Mouse (Mus musculus) CH12.LX (cell line): ENCODE results near the gene Adgrl3. TPM values are rescaled to one million over a fixed set of nuclear protein-coding genes. Genes with fewer than 3 reads are reported as not detected.

Source experiments
- DNase-seq: peaks from one replicate; pipeline ENCODE4 v3.0.0-alpha.2; 2013; ENCODE audit errors: extremely low read depth
- H3K27ac ChIP-seq: 2 replicates; pipeline ENCODE4 v1.5.1; 2012; ENCODE audit warnings: low read depth, mild to moderate bottlenecking, control low read depth, moderate library complexity; ENCODE audit not compliant: insufficient read depth
- H3K27me3 ChIP-seq: replicated peaks from 2 replicates; pipeline ENCODE3; 2012; ENCODE audit warnings: inconsistent platforms
- H3K36me3 ChIP-seq, 2 experiments: replicated peaks in 1 of 2; 2 replicates each; pipeline versions ENCODE3 to v1.6.1; 2012; ENCODE audit warnings: inconsistent platforms in 1 of 2, low read length in 1 of 2, mild to moderate bottlenecking in 1 of 2, mixed read lengths in 1 of 2, moderate library complexity in 1 of 2; ENCODE audit not compliant: control insufficient read depth in 1 of 2, insufficient read depth in 1 of 2
- H3K4me1 ChIP-seq, 2 experiments: 2 replicates each; pipeline ENCODE4 v1.6.1; 2012; ENCODE audit warnings: inconsistent platforms in 1 of 2, moderate library complexity in 1 of 2; ENCODE audit not compliant: insufficient read depth in 2 of 2, control insufficient read depth in 1 of 2
- H3K4me2 ChIP-seq: 2 replicates; pipeline ENCODE4 v1.6.1; 2012; ENCODE audit warnings: low read depth, mild to moderate bottlenecking, control low read depth; ENCODE audit not compliant: poor library complexity, insufficient read depth, severe bottlenecking
- H3K4me3 ChIP-seq, 3 experiments: fragments of 150-350 bp in 1 of 3; sonication (generic) in 1 of 3; replicated peaks in 1 of 3; 2 replicates each; pipeline versions ENCODE3 to v1.5.1; 2011 to 2012; ENCODE audit warnings: low read depth in 2 of 3, low read length in 2 of 3, mild to moderate bottlenecking in 2 of 3, moderate library complexity in 2 of 3, control low read depth in 1 of 3, improper control_type of control experiment in 1 of 3, inconsistent platforms in 1 of 3, mixed read lengths in 1 of 3; ENCODE audit not compliant: poor library complexity in 1 of 3
- H3K79me2 ChIP-seq: replicated peaks from 2 replicates; pipeline ENCODE4 v1.6.1; 2012; ENCODE audit warnings: mild to moderate bottlenecking, moderate library complexity; ENCODE audit not compliant: control insufficient read depth, poor library complexity, insufficient read depth, severe bottlenecking; ENCODE audit errors: extremely low read depth
- H3K9ac ChIP-seq: 2 replicates; pipeline ENCODE4 v1.6.1; 2012; ENCODE audit warnings: low read depth, mild to moderate bottlenecking, control low read depth, moderate library complexity; ENCODE audit not compliant: insufficient read depth
- H3K9me3 ChIP-seq: replicated peaks from 2 replicates; pipeline ENCODE3; 2012; ENCODE audit warnings: low read length, inconsistent platforms, mixed read lengths
- CHD2 ChIP-seq: IDR thresholded peaks from 2 replicates; pipeline ENCODE4 v1.6.1; 2011; ENCODE audit warnings: low read length, improper control_type of control experiment
- CTCF ChIP-seq, 2 experiments: IDR thresholded peaks in 1 of 2; conservative IDR thresholded peaks in 1 of 2; 2 replicates each; pipeline ENCODE4 v1.5.1; 2011 to 2012; ENCODE audit warnings: low read depth in 2 of 2, low read length in 2 of 2, improper control_type of control experiment in 1 of 2, inconsistent platforms in 1 of 2, mild to moderate bottlenecking in 1 of 2, moderate library complexity in 1 of 2
- E2F4 ChIP-seq: IDR thresholded peaks from 2 replicates; pipeline ENCODE4 v1.6.1; 2011; ENCODE audit warnings: low read depth, low read length, improper control_type of control experiment; ENCODE audit not compliant: insufficient replicate concordance
- ELF1 ChIP-seq: IDR thresholded peaks from 2 replicates; pipeline ENCODE4 v1.6.1; 2014; ENCODE audit warnings: low read depth, mild to moderate bottlenecking, inconsistent platforms, low read length, improper control_type of control experiment
- EP300 ChIP-seq: IDR thresholded peaks from 2 replicates; pipeline ENCODE4 v1.6.1; 2011; ENCODE audit warnings: low read length, improper control_type of control experiment
- HCFC1 ChIP-seq: IDR thresholded peaks from 2 replicates; pipeline ENCODE4 v1.6.1; 2012; ENCODE audit warnings: low read depth, mild to moderate bottlenecking, inconsistent platforms, low read length, improper control_type of control experiment
- JUN ChIP-seq: IDR thresholded peaks from 2 replicates; pipeline ENCODE4 v1.6.1; 2011; ENCODE audit warnings: low read depth, mild to moderate bottlenecking, low read length, improper control_type of control experiment, moderate library complexity; ENCODE audit not compliant: insufficient read depth
- JUND ChIP-seq: conservative IDR thresholded peaks from 2 replicates; pipeline ENCODE4 v1.6.1; 2011; ENCODE audit warnings: low read depth, low read length, improper control_type of control experiment
- KAT2A ChIP-seq: IDR thresholded peaks from 2 replicates; pipeline ENCODE4 v1.6.1; 2012; ENCODE audit warnings: low read length, improper control_type of control experiment, inconsistent platforms; ENCODE audit not compliant: insufficient replicate concordance
- MAX ChIP-seq: IDR thresholded peaks from 2 replicates; pipeline ENCODE4 v1.6.1; 2011; ENCODE audit warnings: low read length, improper control_type of control experiment
- MAZ ChIP-seq: IDR thresholded peaks from 2 replicates; pipeline ENCODE4 v1.6.1; 2012; ENCODE audit warnings: low read depth, mild to moderate bottlenecking, inconsistent platforms, low read length, improper control_type of control experiment, moderate library complexity
- MXI1 ChIP-seq: IDR thresholded peaks from 2 replicates; pipeline ENCODE4 v1.6.1; 2011; ENCODE audit warnings: mild to moderate bottlenecking, low read depth, low read length, improper control_type of control experiment
- MYC ChIP-seq: IDR thresholded peaks from 2 replicates; pipeline ENCODE4 v1.6.1; 2011; ENCODE audit warnings: low read depth, mild to moderate bottlenecking, improper control_type of control experiment, low read length
- NRF1 ChIP-seq: IDR thresholded peaks from 2 replicates; pipeline ENCODE4 v1.6.1; 2014; ENCODE audit warnings: low read depth, mild to moderate bottlenecking, inconsistent platforms, low read length, improper control_type of control experiment, moderate library complexity
- PAX5 ChIP-seq: IDR thresholded peaks from 2 replicates; pipeline ENCODE4 v1.6.1; 2012; ENCODE audit warnings: low read length, inconsistent platforms, mixed read lengths
- POLR2A ChIP-seq: IDR thresholded peaks from 2 replicates; pipeline ENCODE4 v1.6.1; 2011; ENCODE audit warnings: low read depth, mild to moderate bottlenecking, improper control_type of control experiment, low read length
- POLR2AphosphoS2 ChIP-seq: IDR thresholded peaks from 2 replicates; pipeline ENCODE4 v1.6.1; 2011; ENCODE audit warnings: low read depth, low read length, improper control_type of control experiment
- SIN3A ChIP-seq: IDR thresholded peaks from 2 replicates; pipeline ENCODE4 v1.6.1; 2012; ENCODE audit warnings: low read length, improper control_type of control experiment, inconsistent platforms
- SMC3 ChIP-seq: IDR thresholded peaks from 2 replicates; pipeline ENCODE4 v1.6.1; 2011; ENCODE audit warnings: low read depth, low read length, improper control_type of control experiment
- TBP ChIP-seq: conservative IDR thresholded peaks from 2 replicates; pipeline ENCODE4 v1.6.1; 2011; ENCODE audit warnings: low read depth, low read length, improper control_type of control experiment
- TCF12 ChIP-seq: IDR thresholded peaks from 2 replicates; pipeline ENCODE4 v1.6.1; 2014; ENCODE audit warnings: low read depth, mild to moderate bottlenecking, inconsistent platforms, low read length, improper control_type of control experiment
- UBTF ChIP-seq: IDR thresholded peaks from 2 replicates; pipeline ENCODE4 v1.6.1; 2012; ENCODE audit warnings: low read depth, mild to moderate bottlenecking, inconsistent platforms, low read length, improper control_type of control experiment, moderate library complexity
- USF1 ChIP-seq: IDR thresholded peaks from 2 replicates; pipeline ENCODE4 v1.6.1; 2014; ENCODE audit warnings: low read depth, mild to moderate bottlenecking, inconsistent platforms, low read length, improper control_type of control experiment
- USF2 ChIP-seq: conservative IDR thresholded peaks from 2 replicates; pipeline ENCODE4 v1.6.1; 2011; ENCODE audit warnings: low read depth, low read length, improper control_type of control experiment
- ZC3H11A ChIP-seq: IDR thresholded peaks from 2 replicates; pipeline ENCODE4 v1.6.1; 2012; ENCODE audit warnings: low read depth, mild to moderate bottlenecking, inconsistent platforms, low read length, improper control_type of control experiment
- ZKSCAN1 ChIP-seq: IDR thresholded peaks from 2 replicates; pipeline ENCODE4 v1.6.1; 2012; ENCODE audit warnings: low read depth, inconsistent platforms, low read length, improper control_type of control experiment, borderline replicate concordance
- ZMIZ1 ChIP-seq: IDR thresholded peaks from 2 replicates; pipeline ENCODE4 v1.6.1; 2012; ENCODE audit warnings: low read depth, mild to moderate bottlenecking, inconsistent platforms, low read length, improper control_type of control experiment
- dilution Hi-C: fragments of 300-500 bp; cut with MboI; formaldehyde crosslinking; loops from 2 replicates; pipeline ENCODE4 v1.14.3; 2020; ENCODE audit warnings: low sequenced_read_pairs; ENCODE audit not compliant: extremely low pct_unique_long_range_greater_than_20kb, extremely low pct_ligation_motif_present
- in situ Hi-C: fragments of 300-500 bp; cut with MboI; formaldehyde crosslinking; loops from 3 replicates; pipeline ENCODE4 v1.14.3; 2019; ENCODE audit warnings: low sequenced_read_pairs, low pct_ligation_motif_present, low pct_unique_long_range_greater_than_20kb, mixed read lengths
- polyA plus RNA-seq: library from polyadenylated mRNA; unstranded; fragments of >175 nt; gene quantifications from 2 replicates; pipeline ENCODE4 v1.2.1, GENCODE M21; 2012; ENCODE audit warnings: low read depth; ENCODE audit not compliant: insufficient read length
- total RNA-seq, 2 experiments: library from RNA; depleted of rRNA; stranded (reverse); fragments of 300-350 nt in 1 of 2; fragments of >200 nt in 1 of 2; gene quantifications; 2 replicates each; pipeline ENCODE4 v1.2.3; 2012 to 2014

The Adgrl3 gene
- total and polyA plus RNA-seq, 3 experiments = 0.13 TPM; not detected in 2

- Histone ChIP-seq H3K4me2 (no peak overlapping the region), H3K4me3 (no peak overlapping the region), H3K9me3 (no peaks in the 10 kb centered on the region), H3K4me1 (peaks cover 0 to 11% of the 10 kb centered on the region in 2 experiments; a peak in 2 of 4 replicates), H3K79me2 (no peaks in the 10 kb centered on the region), H3K27me3 (no peaks in the 10 kb centered on the region), H3K27ac (no peak overlapping the region), H3K36me3 (no peaks in the 10 kb centered on the region), H3K9ac (no peak overlapping the region)
- in situ Hi-C loops = no loop called here
- dilution Hi-C loops = no loop called here
- TF ChIP-seq ELF1 (no peak), USF2 (no peak), E2F4 (no peak), EP300 (no peak), SMC3 (no peak), POLR2A (no peak), MYC (no peak), ZC3H11A (no peak), JUND (no peak), ZKSCAN1 (no peak), MXI1 (no peak), CTCF (conservative IDR thresholded peaks at IDR 0.05 in 1 of 2, IDR thresholded peaks at IDR 0.05 in 1 of 2; ENCODE audit: low read depth in 2 of 2, low read length in 2 of 2) (no peak)
- DNase-seq = no peak
Measured at GRCm38 (mm10) chr5:81064026-81064425, 44.1 kb downstream of the Adgrl3 start.

GRCm38 (mm10) chr5:81068173-81068572, 48.2 kb downstream of the Adgrl3 start:
- H3K36me3 ChIP-seq = no peaks in the 10 kb centered on the region
- H3K27ac ChIP-seq = no peak overlapping the region
- in situ Hi-C loops = no loop called here
- no peaks in the 10 kb centered on the region for H3K79me2 ChIP-seq
- no peak overlapping the region for H3K4me2 ChIP-seq
- no peak overlapping the region for H3K4me3 ChIP-seq
- no peak overlapping the region for H3K9ac ChIP-seq
- dilution Hi-C loops = no loop called here
- DNase-seq = no peak
- no peaks in the 10 kb centered on the region for H3K9me3 ChIP-seq
- peaks cover 0 to under 1% of the 10 kb centered on the region in 2 experiments; a peak in 1 of 4 replicates for H3K4me1 ChIP-seq
- H3K27me3 ChIP-seq = no peaks in the 10 kb centered on the region
- TF ChIP-seq KAT2A (no peak), HCFC1 (no peak), MAX (no peak), JUN (no peak), UBTF (no peak), USF1 (no peak), CHD2 (no peak), NRF1 (no peak), POLR2AphosphoS2 (no peak), SIN3A (no peak), TCF12 (no peak), ZMIZ1 (no peak), MAZ (no peak), TBP (no peak), EP300 (no peak), ZC3H11A (no peak), PAX5 (no peak)
